12 mouse cellular contexts compared by ENCODE assay signal in the genomic region with DNA sequence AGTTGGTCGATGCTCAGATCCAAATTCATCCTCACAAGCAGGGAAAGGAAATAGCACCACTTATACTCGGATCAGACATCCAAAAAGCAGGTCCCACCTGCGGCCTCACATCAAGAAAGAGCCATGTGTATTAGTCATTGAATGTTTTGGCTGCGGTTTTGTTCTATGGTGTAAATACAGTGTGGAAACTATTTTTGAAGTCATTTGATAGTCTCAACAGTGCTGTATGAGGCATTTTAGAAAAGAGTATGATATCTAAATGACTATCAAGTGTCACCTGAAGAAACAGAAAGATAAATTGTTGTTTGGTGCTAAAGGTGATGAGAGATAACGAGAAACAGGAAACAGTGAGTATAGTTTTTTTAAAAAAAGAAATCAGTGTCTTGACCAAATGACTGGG.
"Had no signal": no experiment of that assay in that cellular context is flagged by ENCODE, and none has a peak within 500 bp of the region (broad histone marks: within the 10 kb centered on the region; RNA-seq: fewer than 3 reads in every experiment).

No protein-coding gene starts in this region.

- DNase-seq: retina, postnatal 1 day; right cerebral cortex, adult 18-20 months; right cerebral cortex, postnatal 14 days; right cerebral cortex, postnatal 25 days; right cerebral cortex, postnatal 4 days; spleen, adult 18-20 months; thymus, adult 18-20 months; thymus, adult 2 months; thymus, postnatal 14 days; thymus, postnatal 25 days; thymus, postnatal 36 days; thymus, postnatal 4 days had no signal
